Mouse (Mus musculus): ENCODE results near the gene Gpx6. TPM values are rescaled to one million over a fixed set of nuclear protein-coding genes. Genes with fewer than 3 reads are reported as not detected.
A peak's percentile ranks its signal among the peaks of the same experiment; 100 is the strongest.

Gpx6 gene
- 2.1 and 2.2 TPM in 2 replicates for total RNA-seq (2012; rRNA removed)

DNA sequence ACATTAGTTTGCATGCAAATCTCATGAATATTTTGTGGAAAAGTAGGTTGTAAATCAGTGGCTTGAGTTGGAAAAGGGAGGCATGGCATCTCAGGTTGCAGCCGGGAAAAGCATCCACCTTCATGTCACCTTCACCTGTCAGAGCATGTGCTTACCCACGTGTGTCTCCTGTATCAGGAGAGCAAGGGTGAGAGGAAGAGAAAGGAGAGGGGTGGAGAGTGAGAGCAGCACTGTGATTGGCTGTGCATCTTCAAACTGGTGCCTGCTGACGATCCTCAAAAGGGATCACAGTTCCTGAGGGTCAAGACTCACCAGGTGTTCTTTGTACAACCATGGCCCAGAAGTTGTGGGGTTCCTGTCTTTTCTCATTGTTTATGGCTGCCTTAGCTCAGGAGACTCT, at the start of gene Gpx6:
TSS of gene Gpx6 (plus strand) at position 200 of the 400 bp plus-strand sequence.
- DNase-seq (ENCODE audit: low read depth, low spot score), result no peak
- no peak within 1 kb of the TSS for H3K27ac ChIP-seq (ENCODE audit: insufficient read depth, low read depth, low read length, poor library complexity, severe bottlenecking)
- no peak within 1 kb of the TSS for H3K4me3 ChIP-seq (ENCODE audit: insufficient read depth in 1 of 2, low read depth in 1 of 2, low read length in 2 of 2, poor library complexity in 1 of 2, severe bottlenecking in 1 of 2)
- in situ Hi-C loops (cut with MboI; ENCODE audit: low sequenced_read_pairs in 2 of 2, unreplicated experiment in 2 of 2), result no loop called here
- no peak within 1 kb of the TSS for H3K9ac ChIP-seq (ENCODE audit: insufficient read depth, low read depth, low read length, poor library complexity, severe bottlenecking)
- TF ChIP-seq ZC3H11A (IDR thresholded peaks at IDR 0.05; ENCODE audit: borderline replicate concordance, low read depth, low read length) (no peak), ZNF384 (IDR thresholded peaks at IDR 0.05; ENCODE audit: low read depth, low read length) (no peak), CHD2 (IDR thresholded peaks at IDR 0.05; ENCODE audit: low read depth, low read length) (no peak), HCFC1 (IDR thresholded peaks at IDR 0.05; ENCODE audit: borderline replicate concordance, insufficient read depth, low read length) (no peak), MAFK (IDR thresholded peaks at IDR 0.05; ENCODE audit: insufficient read depth, low read depth, low read length) (no peak)
- H3K9me3 ChIP-seq (ENCODE audit: control insufficient read depth, insufficient read depth, low read depth, low read length), result no peaks in the 10 kb centered on the region
- H3K4me1 ChIP-seq (ENCODE audit: control insufficient read depth in 2 of 2, insufficient read depth in 2 of 2, low read length in 2 of 2, poor library complexity in 1 of 2), result 0 out of 4 replicates have a peak, but pooled peaks cover 0 to 1% of the 10 kb centered on the region in 2 experiments
- H3K36me3 ChIP-seq (ENCODE audit: control insufficient read depth, insufficient read depth, low read length, poor library complexity, severe bottlenecking), result no peaks in the 10 kb centered on the region

- Histone ChIP-seq H3K4me1 (ENCODE audit: control insufficient read depth in 2 of 2, insufficient read depth in 2 of 2, low read length in 2 of 2, poor library complexity in 1 of 2) (peaks cover 0 to 6% of the 10 kb centered on the region in 2 experiments; a peak in 1 of 4 replicates), H3K9ac (ENCODE audit: insufficient read depth, low read depth, low read length, poor library complexity, severe bottlenecking) (no peak overlapping the region), H3K36me3 (ENCODE audit: control insufficient read depth, insufficient read depth, low read length, poor library complexity, severe bottlenecking) (no peaks in the 10 kb centered on the region), H3K9me3 (ENCODE audit: control insufficient read depth, insufficient read depth, low read depth, low read length) (no peaks in the 10 kb centered on the region), H3K4me3 (ENCODE audit: insufficient read depth in 1 of 2, low read depth in 1 of 2, low read length in 2 of 2, poor library complexity in 1 of 2, severe bottlenecking in 1 of 2) (no peak overlapping the region), H3K27ac (ENCODE audit: insufficient read depth, low read depth, low read length, poor library complexity, severe bottlenecking) (no peak overlapping the region)
- in situ Hi-C loops (cut with MboI; ENCODE audit: low sequenced_read_pairs in 2 of 2, unreplicated experiment in 2 of 2), result loop anchor here in 1 of 2 experiments (25.0 kb wide), 2 partner anchors 674 to 749 kb away; partner anchors contain the start of genes Prss16 and Zfp184
- TF ChIP-seq MAFK (IDR thresholded peaks at IDR 0.05; ENCODE audit: insufficient read depth, low read depth, low read length), result no peak
- TF ChIP-seq ZC3H11A (IDR thresholded peaks at IDR 0.05; ENCODE audit: borderline replicate concordance, low read depth, low read length), result no peak
- no peak for TF ChIP-seq ZNF384 (IDR thresholded peaks at IDR 0.05; ENCODE audit: low read depth, low read length)
- TF ChIP-seq CHD2 (IDR thresholded peaks at IDR 0.05; ENCODE audit: low read depth, low read length), result no peak
- no peak for TF ChIP-seq HCFC1 (IDR thresholded peaks at IDR 0.05; ENCODE audit: borderline replicate concordance, insufficient read depth, low read length)
- DNase-seq (ENCODE audit: low read depth, low spot score), result no peak
Observed at GRCm38 (mm10) chr13:21262787-21263461, 49.0 kb upstream of the Gpx6 start.

- in situ Hi-C loops (cut with MboI; ENCODE audit: low sequenced_read_pairs in 2 of 2, unreplicated experiment in 2 of 2), result loop anchor here in 1 of 2 experiments (25.0 kb wide), 2 partner anchors 673 to 748 kb away; partner anchors contain the start of genes Prss16 and Zfp184
- H3K4me1 ChIP-seq (ENCODE audit: control insufficient read depth in 2 of 2, insufficient read depth in 2 of 2, low read length in 2 of 2, poor library complexity in 1 of 2), result peaks cover 0 to 4% of the 10 kb centered on the region in 2 experiments; a peak in 1 of 4 replicates
- H3K9ac ChIP-seq (ENCODE audit: insufficient read depth, low read depth, low read length, poor library complexity, severe bottlenecking), result peak overlapping the region; percentile 60; the same call in 1 of the 2 replicates
- no peak for DNase-seq (ENCODE audit: low read depth, low spot score)
- peak overlapping the region; percentile 78 for H3K4me3 ChIP-seq (ENCODE audit: insufficient read depth in 1 of 2, low read depth in 1 of 2, low read length in 2 of 2, poor library complexity in 1 of 2, severe bottlenecking in 1 of 2)
- H3K36me3 ChIP-seq (ENCODE audit: control insufficient read depth, insufficient read depth, low read length, poor library complexity, severe bottlenecking), result no peaks in the 10 kb centered on the region
- TF ChIP-seq ZC3H11A (IDR thresholded peaks at IDR 0.05; ENCODE audit: borderline replicate concordance, low read depth, low read length), result no peak
- no peak for TF ChIP-seq HCFC1 (IDR thresholded peaks at IDR 0.05; ENCODE audit: borderline replicate concordance, insufficient read depth, low read length)
- no peak for TF ChIP-seq MAFK (IDR thresholded peaks at IDR 0.05; ENCODE audit: insufficient read depth, low read depth, low read length)
- no peak overlapping the region for H3K27ac ChIP-seq (ENCODE audit: insufficient read depth, low read depth, low read length, poor library complexity, severe bottlenecking)
- H3K9me3 ChIP-seq (ENCODE audit: control insufficient read depth, insufficient read depth, low read depth, low read length), result no peaks in the 10 kb centered on the region
Observed at GRCm38 (mm10) chr13:21263910-21264309, 48.0 kb upstream of the Gpx6 start.

DNA sequence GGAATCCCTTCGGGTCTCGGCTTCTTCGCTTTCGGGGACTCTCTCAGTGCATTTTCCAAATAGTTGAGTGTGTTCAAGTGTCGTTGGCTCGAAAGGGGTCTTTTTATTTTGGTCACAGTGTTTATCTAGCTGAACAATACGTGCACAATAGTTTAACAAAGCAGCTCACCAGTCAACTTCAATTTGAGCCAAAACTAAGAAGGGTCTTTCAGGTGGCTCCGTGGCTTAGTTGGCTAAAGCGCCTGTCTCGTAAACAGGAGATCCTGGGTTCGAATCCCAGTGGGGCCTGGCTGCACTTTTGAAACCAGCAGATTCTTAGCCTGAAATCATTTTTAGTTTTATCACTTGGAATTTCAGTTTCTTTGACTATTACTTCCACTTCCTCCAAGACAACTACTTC, 47.6 kb upstream of the Gpx6 start:
- H3K4me3 ChIP-seq (ENCODE audit: insufficient read depth in 1 of 2, low read depth in 1 of 2, low read length in 2 of 2, poor library complexity in 1 of 2, severe bottlenecking in 1 of 2), result peak overlapping the region; percentile 78
- peak overlapping the region; percentile 60; the same call in 1 of the 2 replicates for H3K9ac ChIP-seq (ENCODE audit: insufficient read depth, low read depth, low read length, poor library complexity, severe bottlenecking)
- no peaks in the 10 kb centered on the region for H3K9me3 ChIP-seq (ENCODE audit: control insufficient read depth, insufficient read depth, low read depth, low read length)
- H3K4me1 ChIP-seq (ENCODE audit: control insufficient read depth in 2 of 2, insufficient read depth in 2 of 2, low read length in 2 of 2, poor library complexity in 1 of 2), result peaks cover 0 to 4% of the 10 kb centered on the region in 2 experiments; a peak in 1 of 4 replicates
- TF ChIP-seq CHD2 (IDR thresholded peaks at IDR 0.05; ENCODE audit: low read depth, low read length) (no peak), MAFK (IDR thresholded peaks at IDR 0.05; ENCODE audit: insufficient read depth, low read depth, low read length) (peak; percentile 80)
- no peaks in the 10 kb centered on the region for H3K36me3 ChIP-seq (ENCODE audit: control insufficient read depth, insufficient read depth, low read length, poor library complexity, severe bottlenecking)
- peak; percentile 91 for DNase-seq (ENCODE audit: low read depth, low spot score)
- no peak overlapping the region for H3K27ac ChIP-seq (ENCODE audit: insufficient read depth, low read depth, low read length, poor library complexity, severe bottlenecking)
- in situ Hi-C loops (cut with MboI; ENCODE audit: low sequenced_read_pairs in 2 of 2, unreplicated experiment in 2 of 2), result loop anchor here in 1 of 2 experiments (25.0 kb wide), 2 partner anchors 673 to 748 kb away; partner anchors contain the start of genes Prss16 and Zfp184

All from ES-E14 (cell line).